Mouse (Mus musculus): Measurements from ENCODE around the gene Agbl3.
A peak's percentile ranks its signal among the peaks of the same experiment; 100 is the strongest.

Agbl3 gene

DNA sequence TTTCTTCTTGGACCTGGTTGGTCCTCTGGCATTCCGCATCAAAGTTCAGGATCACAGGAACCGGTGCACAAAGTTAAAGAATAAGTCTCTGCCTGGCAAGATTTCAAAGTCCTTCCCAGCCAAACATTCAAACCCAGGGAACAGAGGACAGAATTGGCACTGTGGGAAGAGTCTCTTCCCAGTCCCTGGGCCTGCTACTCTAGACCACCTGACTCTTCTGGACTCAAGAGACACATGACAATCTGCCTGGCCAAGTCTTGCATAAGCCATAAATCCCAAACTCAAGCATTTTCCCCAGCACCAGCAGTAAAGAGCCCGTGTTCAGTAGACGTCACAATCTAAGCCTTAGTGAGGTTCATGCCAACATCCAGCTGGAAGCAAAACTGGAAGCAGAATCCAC lies 126.4 kb downstream of the Agbl3 start:
- 0 out of 2 replicates have a peak, but pooled peaks have one; percentile 5 for ATAC-seq (ENCODE audit: low TSS enrichment)

DNA sequence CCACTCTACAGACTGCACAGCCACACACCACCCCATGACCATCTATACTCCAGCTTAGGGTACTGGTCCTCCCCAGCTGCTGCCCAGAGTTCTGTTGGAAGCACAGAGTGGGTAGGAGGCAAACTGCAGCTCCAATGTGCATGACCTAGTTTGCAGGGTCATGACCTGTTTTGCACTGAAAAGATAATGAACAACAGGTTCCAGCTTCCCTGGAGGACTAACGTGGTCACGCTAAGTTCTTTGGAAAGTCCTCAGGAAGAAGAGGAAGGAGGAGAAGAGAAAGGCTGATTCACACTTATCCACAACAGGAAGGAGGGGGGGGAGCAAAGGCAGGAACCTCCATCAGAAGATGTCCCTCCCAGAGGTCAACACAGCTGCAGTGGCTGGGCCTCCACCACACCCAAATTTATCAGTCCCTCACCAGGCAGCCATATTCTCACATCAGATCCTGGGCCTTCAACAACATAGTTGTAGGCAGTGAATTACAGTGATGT lies 126.9 kb downstream of the Agbl3 start:
- ATAC-seq (ENCODE audit: low TSS enrichment), result no peak

DNA sequence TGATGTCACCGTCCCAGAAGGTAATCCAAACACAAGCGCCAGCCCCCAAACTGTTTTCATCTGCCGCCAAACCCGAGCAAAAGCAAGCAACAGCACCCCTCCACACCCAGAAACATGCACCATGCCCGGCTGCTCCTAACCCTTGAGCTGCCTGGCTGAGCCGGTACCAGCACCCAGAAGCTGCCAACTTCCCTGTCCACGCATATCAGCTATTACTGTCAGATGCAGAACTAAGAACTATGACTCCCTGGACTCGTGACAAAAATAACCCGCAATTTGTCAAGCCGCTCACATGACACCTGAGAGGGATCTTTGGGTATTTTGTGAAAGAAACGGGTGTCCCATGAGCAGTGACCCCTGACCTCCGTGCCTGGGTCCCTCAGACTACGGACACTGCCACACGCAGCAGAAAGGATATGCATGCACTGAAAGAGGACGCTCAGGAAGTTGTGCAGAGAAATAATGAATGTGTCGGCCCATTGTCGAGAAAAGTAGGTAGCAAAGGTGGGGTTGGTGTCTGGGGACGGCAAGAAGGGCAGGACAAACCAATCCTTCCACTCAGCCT lies 127.5 kb downstream of the Agbl3 start:
- ATAC-seq (ENCODE audit: low TSS enrichment), result no peak

Measured in frontal cortex, adult (tissue).